Mouse (Mus musculus) midbrain, embryonic 15.5 days (tissue): ENCODE results near the gene Arl6ip4. TPM values are rescaled to one million over a fixed set of nuclear protein-coding genes. Genes with fewer than 3 reads are reported as not detected.

ENCODE experiments used
- ATAC-seq: fragments of 200-750 bp; cut with Nextera tagmentation; replicated peaks from 2 replicates; pipeline ENCODE4 v1.8.0; 2017; ENCODE audit warnings: moderate TSS enrichment
- H3K27ac ChIP-seq: fragments of 300-500 bp; sonication (generic); 2 replicates; pipeline ENCODE4 v1.5.1; 2015; ENCODE audit warnings: mild to moderate bottlenecking, inconsistent platforms
- H3K27me3 ChIP-seq: fragments of 300-500 bp; sonication (generic); replicated peaks from 2 replicates; pipeline ENCODE4 v1.6.1; 2015; ENCODE audit warnings: inconsistent platforms
- H3K36me3 ChIP-seq: fragments of 300-500 bp; sonication (generic); replicated peaks from 2 replicates; pipeline ENCODE4 v1.6.1; 2015; ENCODE audit warnings: inconsistent platforms
- H3K4me1 ChIP-seq: fragments of 300-500 bp; sonication (generic); 2 replicates; pipeline ENCODE4 v1.6.1; 2015; ENCODE audit warnings: inconsistent platforms
- H3K4me2 ChIP-seq: fragments of 300-500 bp; sonication (generic); 2 replicates; pipeline ENCODE4 v1.6.1; 2015; ENCODE audit warnings: inconsistent platforms, mild to moderate bottlenecking, moderate library complexity
- H3K4me3 ChIP-seq: fragments of 300-500 bp; sonication (generic); 2 replicates; pipeline ENCODE4 v1.5.1; 2015; ENCODE audit warnings: mild to moderate bottlenecking, inconsistent platforms
- H3K9ac ChIP-seq: fragments of 300-500 bp; sonication (generic); 2 replicates; pipeline ENCODE4 v1.6.1; 2015; ENCODE audit warnings: mild to moderate bottlenecking, inconsistent platforms
- H3K9me3 ChIP-seq: fragments of 300-500 bp; sonication (generic); 2 replicates; pipeline ENCODE4 v1.6.1; 2016; ENCODE audit warnings: inconsistent platforms
- WGBS: fragments of 180-500 bp; shearing (Covaris S2); methylation state at CpG from one replicate; pipeline ENCODE4 v1.1.7; 2015; ENCODE audit warnings: mixed read lengths; 5-methylcytosine and 5-hydroxymethylcytosine counted together
- polyA plus RNA-seq: library from polyadenylated mRNA; unstranded; fragments of >200 nt; fragmentation: Nextera tagmentation; extraction: Ambion mirVana; gene quantifications from 2 replicates; pipeline ENCODE4 v1.2.1, GENCODE M21; 2015

The Arl6ip4 gene
- polyA plus RNA-seq: 79.6 and 81.1 TPM in 2 replicates

DNA sequence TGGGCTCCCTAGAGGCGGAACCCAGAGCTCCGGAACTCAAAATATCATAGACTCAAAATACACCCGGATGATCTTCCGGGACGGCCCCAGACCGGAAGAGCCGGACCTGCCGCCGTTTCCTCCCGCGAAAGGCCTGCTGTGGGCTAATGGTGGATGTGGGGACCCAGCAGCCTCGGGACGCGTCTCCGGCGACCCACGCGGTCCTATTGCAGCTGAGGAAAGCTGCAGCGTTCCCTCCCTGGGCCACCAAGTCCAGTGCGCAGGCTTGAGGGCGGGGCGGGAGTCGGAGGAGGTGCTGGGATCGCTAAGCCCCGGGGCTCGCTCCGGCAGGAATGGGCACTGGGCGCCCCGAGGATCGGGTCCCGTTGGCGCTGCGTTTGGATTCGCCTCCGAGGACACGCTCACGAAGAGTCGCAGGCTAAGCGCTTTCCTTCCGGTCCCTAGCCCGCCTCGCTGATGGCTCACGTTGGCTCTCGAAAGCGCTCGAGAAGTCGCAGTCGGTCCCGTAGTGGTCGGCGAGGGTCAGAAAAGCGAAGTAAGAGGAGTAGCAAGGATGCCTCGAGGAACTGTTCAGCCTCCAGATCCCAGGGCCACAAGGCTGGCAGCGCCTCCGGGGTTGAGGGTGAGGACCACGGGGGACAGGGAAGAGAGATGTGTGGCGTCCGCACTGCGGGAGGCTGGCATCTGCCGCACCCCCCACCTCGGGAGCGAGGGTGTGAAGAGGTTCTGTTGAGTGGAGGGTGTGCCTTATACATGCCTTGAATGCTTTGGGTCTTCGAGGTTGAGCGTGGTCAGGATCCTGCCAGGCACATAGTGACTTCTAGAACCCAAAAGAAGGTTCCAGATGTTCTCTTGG is at the start of gene Arl6ip4:
TSS of gene Arl6ip4 (plus strand) at position 100 of the 856 bp plus-strand sequence.
- Histone ChIP-seq H3K9ac (peak within 1 kb of the TSS; percentile 81), H3K27ac (peak within 1 kb of the TSS; percentile 83), H3K27me3 (no peaks in the 10 kb centered on the region), H3K4me2 (peak within 1 kb of the TSS; percentile 97), H3K36me3 (peaks cover 16% of the 10 kb centered on the region; the same call in 1 of the 2 replicates), H3K4me3 (peak within 1 kb of the TSS; percentile 76), H3K9me3 (no peaks in the 10 kb centered on the region), H3K4me1 (peaks cover 40% of the 10 kb centered on the region)
- WGBS: 1% methylated on average over 64 of the region's 64 CpGs
- ATAC-seq: peak; percentile 25

DNA sequence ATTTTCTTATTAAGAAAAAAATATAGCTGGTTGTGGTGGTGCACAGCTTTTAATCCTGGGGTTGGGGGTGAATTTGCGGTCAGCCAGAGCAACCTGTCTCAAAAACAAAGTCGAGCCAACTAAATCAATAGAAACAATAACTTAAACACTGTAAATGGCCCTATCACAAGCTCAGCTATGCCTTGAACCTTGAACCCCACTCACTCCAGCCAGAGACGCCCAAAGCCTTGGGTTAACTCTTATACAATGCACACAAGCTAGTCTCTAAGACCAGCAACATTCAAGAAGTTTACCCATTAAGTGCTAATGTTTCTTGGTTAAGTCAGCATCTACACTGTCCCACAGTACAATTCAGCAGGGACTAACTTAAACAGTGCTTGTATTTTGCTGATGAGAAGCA is 46.2 kb upstream of the Arl6ip4 start:
- no peak overlapping the region for H3K4me3 ChIP-seq
- no peaks in the 10 kb centered on the region for H3K36me3 ChIP-seq
- no peak for ATAC-seq
- H3K4me1 ChIP-seq: no peaks in the 10 kb centered on the region
- no peak overlapping the region for H3K4me2 ChIP-seq
- WGBS: 86% methylated on average over 3 of the region's 3 CpGs
- no peak overlapping the region for H3K9ac ChIP-seq
- no peak overlapping the region for H3K27ac ChIP-seq
- no peaks in the 10 kb centered on the region for H3K9me3 ChIP-seq
- no peaks in the 10 kb centered on the region for H3K27me3 ChIP-seq

DNA sequence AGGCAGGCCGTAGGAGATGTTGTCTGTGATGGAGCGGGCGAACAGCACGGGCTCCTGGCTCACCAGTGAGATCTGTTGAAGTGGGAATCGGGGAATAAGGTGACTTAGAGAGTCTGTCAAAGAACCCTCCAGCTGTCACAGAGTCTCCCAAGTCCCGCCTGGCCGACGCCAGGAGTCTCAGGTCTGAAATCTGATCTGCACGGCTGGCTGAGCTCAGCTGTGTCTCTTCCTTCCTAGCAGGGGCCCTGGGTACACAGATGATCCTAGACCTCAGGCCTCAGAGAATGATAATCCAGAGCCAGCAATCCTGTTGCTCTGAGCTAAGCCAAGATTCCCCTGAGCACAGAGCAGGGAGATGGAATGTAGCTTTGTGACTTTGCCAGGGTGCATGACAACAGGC is 42.2 kb upstream of the Arl6ip4 start:
- no peak overlapping the region for H3K4me3 ChIP-seq
- ATAC-seq: no peak
- no peaks in the 10 kb centered on the region for H3K27me3 ChIP-seq
- no peaks in the 10 kb centered on the region for H3K9me3 ChIP-seq
- 48% methylated on average over 9 of the region's 9 CpGs for WGBS
- H3K4me2 ChIP-seq: no peak overlapping the region
- H3K4me1 ChIP-seq: 0 out of 2 replicates have a peak, but pooled peaks cover 3% of the 10 kb centered on the region
- H3K36me3 ChIP-seq: no peaks in the 10 kb centered on the region
- H3K27ac ChIP-seq: no peak overlapping the region
- no peak overlapping the region for H3K9ac ChIP-seq

DNA sequence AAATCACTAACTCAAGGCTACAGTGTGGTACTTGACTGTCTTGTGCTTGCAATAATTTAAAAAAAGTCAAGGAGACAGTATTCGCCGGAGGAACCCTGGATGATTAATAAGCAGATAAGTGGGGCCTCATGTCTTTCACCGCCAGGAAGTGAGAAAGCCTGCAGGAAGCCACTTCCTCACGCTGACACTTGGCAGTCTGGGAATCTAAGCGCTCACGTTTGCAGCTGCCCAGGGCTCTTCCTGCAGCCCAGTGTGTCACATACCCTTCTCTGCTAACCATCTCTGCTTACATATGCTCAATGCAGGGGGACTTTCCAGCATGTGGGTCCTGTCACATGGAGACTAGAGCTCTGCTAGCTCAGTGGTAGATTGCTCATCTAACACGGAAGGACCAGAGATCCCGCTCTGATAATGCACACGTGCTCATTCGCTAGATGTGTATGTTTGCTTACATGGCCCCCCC is 41.0 kb upstream of the Arl6ip4 start:
- no peaks in the 10 kb centered on the region for H3K27me3 ChIP-seq
- H3K36me3 ChIP-seq: no peaks in the 10 kb centered on the region
- no peak overlapping the region for H3K4me3 ChIP-seq
- H3K4me2 ChIP-seq: no peak overlapping the region
- 69% methylated on average over 10 of the region's 10 CpGs for WGBS
- no peaks in the 10 kb centered on the region for H3K9me3 ChIP-seq
- no peak overlapping the region for H3K9ac ChIP-seq
- H3K27ac ChIP-seq: no peak overlapping the region
- H3K4me1 ChIP-seq: 0 out of 2 replicates have a peak, but pooled peaks cover 5% of the 10 kb centered on the region
- no peak for ATAC-seq

DNA sequence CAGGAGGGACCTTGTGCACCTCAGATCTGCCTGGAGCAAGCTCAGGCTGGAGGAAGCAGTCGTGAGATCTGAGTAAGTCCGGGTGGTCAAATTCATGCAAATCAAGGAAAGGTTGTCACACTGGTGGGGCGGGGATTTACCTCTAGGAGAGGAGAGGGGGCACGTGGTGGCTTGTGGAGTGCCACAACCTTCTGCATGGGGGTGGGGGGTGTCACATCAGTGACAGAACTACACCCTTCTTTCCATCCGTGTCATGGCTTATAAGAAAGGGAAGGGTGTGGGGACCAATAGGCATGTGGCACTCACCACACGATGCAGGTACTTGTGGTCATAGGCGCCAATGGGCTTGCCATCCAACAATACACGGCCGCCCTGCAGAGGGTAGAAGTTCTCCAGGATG is 40.2 kb upstream of the Arl6ip4 start:
- 0 out of 2 replicates have a peak, but pooled peaks cover 5% of the 10 kb centered on the region for H3K4me1 ChIP-seq
- no peaks in the 10 kb centered on the region for H3K36me3 ChIP-seq
- no peaks in the 10 kb centered on the region for H3K9me3 ChIP-seq
- no peak overlapping the region for H3K4me2 ChIP-seq
- 77% methylated on average over 9 of the region's 9 CpGs for WGBS
- H3K27ac ChIP-seq: no peak overlapping the region
- ATAC-seq: no peak
- no peak overlapping the region for H3K9ac ChIP-seq
- H3K4me3 ChIP-seq: no peak overlapping the region
- no peaks in the 10 kb centered on the region for H3K27me3 ChIP-seq

DNA sequence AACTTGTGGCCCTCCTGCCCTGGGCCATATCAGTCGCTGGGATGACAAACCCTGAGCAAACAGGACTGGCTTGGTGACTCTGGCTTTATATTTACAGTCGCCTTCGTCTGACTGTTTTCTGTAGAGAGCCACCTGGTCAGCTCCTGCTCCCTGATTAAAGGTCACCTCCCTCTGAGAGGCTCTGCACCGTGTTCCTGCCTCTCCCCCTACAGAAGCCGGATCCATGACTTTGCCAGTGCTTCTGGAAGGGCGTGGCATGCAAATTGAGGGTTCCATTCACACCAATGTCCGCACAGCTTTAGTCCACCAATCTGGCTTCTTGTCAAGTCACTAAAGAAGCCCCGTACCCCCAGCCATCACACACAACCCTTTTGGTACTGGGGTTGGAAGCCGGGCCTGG is 39.3 kb upstream of the Arl6ip4 start:
- ATAC-seq: no peak
- WGBS: 52% methylated on average over 9 of the region's 9 CpGs
- no peak overlapping the region for H3K9ac ChIP-seq
- no peaks in the 10 kb centered on the region for H3K9me3 ChIP-seq
- H3K4me1 ChIP-seq: 0 out of 2 replicates have a peak, but pooled peaks cover 5% of the 10 kb centered on the region
- no peak overlapping the region for H3K4me3 ChIP-seq
- no peak overlapping the region for H3K4me2 ChIP-seq
- no peak overlapping the region for H3K27ac ChIP-seq
- no peaks in the 10 kb centered on the region for H3K27me3 ChIP-seq
- no peaks in the 10 kb centered on the region for H3K36me3 ChIP-seq

DNA sequence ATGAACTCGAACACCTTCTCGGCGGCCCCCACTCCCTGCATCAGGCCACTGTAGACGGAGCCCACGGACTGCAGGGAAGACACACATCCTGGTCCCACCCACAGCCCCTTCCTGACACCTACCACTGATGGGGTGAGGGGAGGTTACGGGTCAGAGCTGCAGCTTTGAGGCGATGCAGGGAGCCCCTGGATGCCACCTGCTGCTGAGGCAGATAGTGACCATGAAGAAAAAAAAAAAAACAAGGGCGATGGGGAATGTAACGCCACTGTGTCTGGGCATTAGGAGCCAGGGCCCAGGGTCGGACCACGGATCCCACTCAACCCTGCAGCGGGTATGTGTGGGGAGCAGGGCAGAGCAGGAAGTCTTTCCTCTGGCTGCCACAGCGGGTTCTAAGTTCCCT is 38.6 kb upstream of the Arl6ip4 start:
- no peak overlapping the region for H3K9ac ChIP-seq
- ATAC-seq: no peak
- H3K27me3 ChIP-seq: no peaks in the 10 kb centered on the region
- no peak overlapping the region for H3K4me2 ChIP-seq
- H3K9me3 ChIP-seq: no peaks in the 10 kb centered on the region
- no peak overlapping the region for H3K27ac ChIP-seq
- no peaks in the 10 kb centered on the region for H3K36me3 ChIP-seq
- WGBS: 87% methylated on average over 13 of the region's 13 CpGs
- no peak overlapping the region for H3K4me3 ChIP-seq
- 0 out of 2 replicates have a peak, but pooled peaks cover 5% of the 10 kb centered on the region for H3K4me1 ChIP-seq

DNA sequence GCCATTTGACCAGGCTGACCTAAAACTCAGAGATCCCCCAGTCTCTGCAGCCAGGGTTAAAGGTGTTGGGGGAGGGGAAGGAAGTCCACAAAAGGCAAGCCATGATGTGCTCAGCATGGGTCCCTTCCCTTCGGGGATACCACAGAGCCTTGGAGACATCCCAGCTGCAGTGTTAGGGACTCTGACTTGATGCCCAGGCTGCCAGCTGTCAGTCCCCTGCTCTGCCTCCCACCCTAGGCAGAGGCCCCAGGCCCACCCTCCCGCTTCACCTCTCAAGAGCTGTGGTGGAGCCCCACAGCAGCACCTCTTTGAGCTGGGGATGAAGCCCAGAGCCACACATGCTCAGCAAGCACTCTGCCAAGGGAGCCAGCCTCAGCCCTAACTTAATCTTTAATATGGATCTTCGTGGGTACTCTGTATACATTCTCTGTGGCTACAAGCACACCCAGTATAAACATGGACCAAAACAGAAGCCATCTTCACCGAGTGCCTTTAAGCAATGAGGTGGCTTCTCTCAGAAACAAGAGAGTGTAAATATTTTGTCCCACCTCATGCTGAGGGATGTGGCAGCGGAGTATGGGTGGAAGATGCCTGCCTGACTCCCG is 37.9 kb upstream of the Arl6ip4 start:
- Histone ChIP-seq H3K27ac (no peak overlapping the region), H3K4me2 (no peak overlapping the region), H3K27me3 (no peaks in the 10 kb centered on the region), H3K36me3 (no peaks in the 10 kb centered on the region), H3K4me3 (no peak overlapping the region), H3K4me1 (0 out of 2 replicates have a peak, but pooled peaks cover 5% of the 10 kb centered on the region), H3K9me3 (no peaks in the 10 kb centered on the region), H3K9ac (no peak overlapping the region)
- no peak for ATAC-seq
- WGBS: 61% methylated on average over 6 of the region's 6 CpGs

DNA sequence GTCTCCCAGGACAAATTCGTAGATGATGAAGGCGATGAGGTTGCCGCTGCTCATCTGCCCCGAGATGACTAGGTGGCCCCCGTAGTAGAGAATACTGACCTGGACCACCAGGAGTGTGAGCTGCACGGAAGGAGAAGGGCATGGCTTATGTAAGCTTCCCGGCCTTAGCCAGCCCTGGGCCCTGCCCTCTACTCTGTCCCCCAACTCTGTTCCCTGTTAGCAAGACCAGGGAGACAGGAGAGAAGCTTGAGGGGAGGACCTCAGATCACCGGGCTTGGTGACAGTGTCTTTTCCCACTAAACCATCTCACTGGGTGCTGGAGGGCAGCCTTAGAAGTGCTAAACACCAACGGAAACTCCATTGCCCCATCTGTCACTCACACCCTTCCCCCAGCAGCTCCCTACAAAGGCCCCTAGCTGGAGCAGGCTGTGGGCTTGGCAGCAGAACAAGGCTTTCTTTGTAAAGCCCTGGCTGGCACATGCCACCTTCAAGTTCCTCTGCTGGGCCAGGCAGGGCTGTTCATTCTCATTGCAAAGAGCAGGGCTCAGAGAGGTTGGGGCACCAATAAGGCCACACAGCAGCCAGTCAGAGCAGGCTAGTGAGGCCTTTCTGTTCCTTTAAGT is 37.0 kb upstream of the Arl6ip4 start:
- ATAC-seq: peak; percentile 79
- no peak overlapping the region for H3K9ac ChIP-seq

DNA sequence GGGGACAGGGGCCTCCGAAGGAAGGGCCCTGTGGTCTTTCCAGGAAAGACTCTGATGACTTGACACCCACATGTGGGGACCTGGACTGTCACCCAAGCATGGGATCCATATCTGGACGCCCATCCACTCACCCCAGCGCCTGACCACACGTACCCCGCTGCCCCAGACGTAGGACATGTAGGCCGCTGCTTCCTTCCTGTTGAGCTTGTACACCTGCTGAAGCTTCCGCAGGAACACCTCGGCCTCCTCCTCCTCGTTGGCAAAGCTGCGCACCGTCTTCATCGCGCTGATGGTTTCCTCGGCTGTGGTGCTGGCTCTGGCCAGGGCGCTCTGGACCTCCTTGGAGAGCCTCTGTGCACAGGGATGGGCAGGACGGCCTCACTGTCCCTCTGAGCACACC is 36.0 kb upstream of the Arl6ip4 start:
- 94% methylated on average over 17 of the region's 17 CpGs for WGBS
- Histone ChIP-seq H3K36me3 (no peaks in the 10 kb centered on the region), H3K9ac (no peak overlapping the region), H3K4me2 (no peak overlapping the region), H3K27me3 (no peaks in the 10 kb centered on the region), H3K9me3 (no peaks in the 10 kb centered on the region), H3K4me1 (0 out of 2 replicates have a peak, but pooled peaks cover 5% of the 10 kb centered on the region), H3K27ac (no peak overlapping the region), H3K4me3 (no peak overlapping the region)
- ATAC-seq: no peak

More for the DNA sequence above, 37.0 kb upstream of the Arl6ip4 start:
- H3K27me3 ChIP-seq: no peaks in the 10 kb centered on the region
- WGBS: 60% methylated on average over 9 of the region's 9 CpGs
- H3K36me3 ChIP-seq: no peaks in the 10 kb centered on the region
- H3K4me1 ChIP-seq: 0 out of 2 replicates have a peak, but pooled peaks cover 5% of the 10 kb centered on the region
- H3K9me3 ChIP-seq: no peaks in the 10 kb centered on the region
- H3K4me3 ChIP-seq: no peak overlapping the region
- peak overlapping the region; percentile 61 for H3K27ac ChIP-seq
- no peak overlapping the region for H3K4me2 ChIP-seq

DNA sequence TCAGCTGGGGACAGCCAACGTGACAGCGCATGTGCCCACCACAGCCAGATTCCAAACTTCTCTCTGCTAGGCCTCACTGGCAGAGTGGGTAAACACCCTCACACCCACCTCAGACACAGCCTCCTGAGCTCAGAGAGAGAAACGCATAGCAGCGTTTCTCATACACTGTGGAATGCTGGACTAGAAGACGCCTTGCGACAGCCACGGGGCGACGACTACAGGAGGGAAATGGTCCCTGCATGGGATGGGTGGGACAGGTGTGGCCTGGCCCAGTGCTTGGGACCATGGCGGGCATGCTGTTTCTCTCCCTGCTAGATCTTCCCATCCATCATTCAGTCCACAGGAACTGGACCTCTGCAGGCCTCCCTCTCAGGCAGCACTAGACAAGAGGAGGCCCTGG is 33.4 kb upstream of the Arl6ip4 start:
- Histone ChIP-seq H3K36me3 (no peaks in the 10 kb centered on the region), H3K27me3 (no peaks in the 10 kb centered on the region), H3K4me3 (no peak overlapping the region), H3K9ac (no peak overlapping the region), H3K9me3 (no peaks in the 10 kb centered on the region), H3K4me2 (no peak overlapping the region), H3K4me1 (0 out of 2 replicates have a peak, but pooled peaks cover 5% of the 10 kb centered on the region), H3K27ac (no peak overlapping the region)
- WGBS: 90% methylated on average over 10 of the region's 10 CpGs
- no peak for ATAC-seq
